In genomic region chr1:19757921-19758436, GRCm38 (mm10) we compare ENCODE assay signal across 24 mouse cellular contexts.
DNase-seq lines count a peak whose midpoint lies in the region; TF ChIP-seq lines count a peak whose summit lies in the region.
"Had no signal": no experiment of that assay in that cellular context is flagged by ENCODE, and none has a peak within 500 bp of the region (broad histone marks: within the 10 kb centered on the region; RNA-seq: fewer than 3 reads in every experiment).

No protein-coding gene starts in this region.

- intact Hi-C loops in left cerebral cortex, postnatal 10 days (cut with DNase I): no loop called here
- intact Hi-C loops in left cerebral cortex, adult 2 months (cut with DNase I): no loop called here

- TF ChIP-seq CTCF in brain, embryonic 14.5 days (IDR thresholded peaks at IDR 0.05; ENCODE audit: borderline replicate concordance, extremely low read depth, insufficient read depth, insufficient read length): no peak
- TF ChIP-seq CTCF in left cerebral cortex, adult 2 months (IDR thresholded peaks at IDR 0.05): no peak

- H3K4me3 ChIP-seq in left cerebral cortex, adult 2 months: no peak overlapping the region
- H3K4me3 ChIP-seq: embryonic facial prominence, embryonic 15.5 days; forebrain, embryonic 13.5 days; gastrocnemius, adult 2 months; heart, embryonic 12.5 days; heart, embryonic 15.5 days; hindbrain, embryonic 10.5 days; hindbrain, embryonic 13.5 days; intestine, embryonic 15.5 days had no signal

- no peak for TF ChIP-seq POLR2A in brain, embryonic 14.5 days (IDR thresholded peaks at IDR 0.05; ENCODE audit: borderline replicate concordance, extremely low read depth, insufficient read depth, insufficient read length, poor library complexity, severe bottlenecking)

- peak; percentile 58 for DNase-seq in retina, postnatal 1 day
- no peak for DNase-seq in retina, embryonic 14.5 days (ENCODE audit: low spot score)
- peak; percentile 26 for DNase-seq in brain, embryonic 14.5 days (ENCODE audit: low read depth)
- DNase-seq in fat pad, adult 2 months (ENCODE audit: extremely low read depth, low read depth, low spot score): peak; percentile 95
- DNase-seq in left cerebral cortex, postnatal 10 days (ENCODE audit: extremely low spot score in 1 of 2, low spot score in 2 of 2): no peak
- no peak for DNase-seq in left cerebral cortex, adult 2 months (ENCODE audit: extremely low spot score in 1 of 2, low spot score in 2 of 2)
- DNase-seq: adrenal gland, adult 8-10 months; adrenal gland, postnatal 25 days; cerebellum, adult 18-20 months; cerebellum, adult 9-10 months; cerebellum, postnatal 14 days; forebrain, postnatal 0 days; gastrocnemius, adult 2 months; gastrocnemius, postnatal 14 days; heart, adult 18-20 months; heart, postnatal 10 days; heart, postnatal 36 days had no signal

- no peak overlapping the region for H3K27ac ChIP-seq in left cerebral cortex, adult 2 months
- H3K27ac ChIP-seq: embryonic facial prominence, embryonic 15.5 days; forebrain, embryonic 13.5 days; gastrocnemius, adult 2 months; heart, embryonic 15.5 days; hindbrain, embryonic 10.5 days; hindbrain, embryonic 13.5 days; intestine, embryonic 15.5 days had no signal

Comparison
In these comparisons a context has a peak if more than half of its experiments do, and no peak if none do; other contexts are left out.
1. DNase-seq: peak in retina, postnatal 1 day (single experiment), brain, embryonic 14.5 days (single experiment) and fat pad, adult 2 months (single experiment); none in retina, embryonic 14.5 days (single experiment), left cerebral cortex, postnatal 10 days (0 of 2) and left cerebral cortex, adult 2 months (0 of 2).